Mouse (Mus musculus) testis, adult 2 months (tissue): Measurements from ENCODE around the gene Bmyc. TPM values are rescaled to one million over a fixed set of nuclear protein-coding genes. Genes with fewer than 3 reads are reported as not detected.
"Not testable (repeated sequence)": the region's sequence is repeated elsewhere in the genome, so short reads cannot be mapped to it uniquely, and the experiment has no call there.

ENCODE experiments used
- H3K27ac ChIP-seq: fragments of 200-500 bp; 2 replicates; pipeline ENCODE4 v1.5.1; 2012; ENCODE audit warnings: low read depth, low read length; ENCODE audit not compliant: control insufficient read depth, insufficient read depth
- H3K27me3 ChIP-seq: fragments of 200-500 bp; 2 replicates; pipeline ENCODE4 v1.6.1; 2012; ENCODE audit warnings: mild to moderate bottlenecking, low read length, moderate library complexity; ENCODE audit not compliant: control insufficient read depth, insufficient read depth
- H3K36me3 ChIP-seq: fragments of 200-500 bp; 2 replicates; pipeline ENCODE4 v1.6.1; 2012; ENCODE audit warnings: mild to moderate bottlenecking, low read length; ENCODE audit not compliant: control insufficient read depth, insufficient read depth
- H3K4me1 ChIP-seq: fragments of 200-500 bp; 2 replicates; pipeline ENCODE4 v1.6.1; 2012; ENCODE audit warnings: low read length; ENCODE audit not compliant: control insufficient read depth, insufficient read depth
- H3K4me3 ChIP-seq: fragments of 200-500 bp; 2 replicates; pipeline ENCODE4 v1.5.1; 2012; ENCODE audit warnings: low read depth, mild to moderate bottlenecking, low read length, moderate library complexity, mixed read lengths; ENCODE audit not compliant: control insufficient read depth
- CTCF ChIP-seq: fragments of 200-500 bp; IDR thresholded peaks from 2 replicates; pipeline ENCODE4 v1.5.1; 2012; ENCODE audit warnings: low read depth, mild to moderate bottlenecking, inconsistent platforms, low read length, moderate library complexity; ENCODE audit not compliant: control insufficient read depth, insufficient read depth, insufficient replicate concordance
- POLR2A ChIP-seq: fragments of 200-500 bp; IDR thresholded peaks from 2 replicates; pipeline ENCODE4 v1.6.1; 2012; ENCODE audit warnings: low read depth, mild to moderate bottlenecking, inconsistent platforms, low read length, moderate library complexity; ENCODE audit not compliant: control insufficient read depth
- polyA plus RNA-seq: library from polyadenylated mRNA; depleted of rRNA; stranded (reverse); fragments of >200 nt; gene quantifications from 2 replicates; pipeline ENCODE4 v1.2.3, GENCODE M21; 2012

Bmyc gene
- polyA plus RNA-seq, 1 experiment = 6.3 TPM

- Histone ChIP-seq H3K36me3 (no peaks in the 10 kb centered on the region), H3K27me3 (no peaks in the 10 kb centered on the region), H3K4me1 (no peaks in the 10 kb centered on the region), H3K4me3 (no peak overlapping the region), H3K27ac (no peak overlapping the region)
- no peak for TF ChIP-seq CTCF
- TF ChIP-seq POLR2A = no peak
Observed at GRCm38 (mm10) chr2:25666516-25666915, 40.0 kb upstream of the Bmyc start.

- Histone ChIP-seq H3K4me3 (no peak within 1 kb of the TSS), H3K27me3 (no peaks in the 10 kb centered on the region), H3K36me3 (no peaks in the 10 kb centered on the region), H3K4me1 (no peaks in the 10 kb centered on the region), H3K27ac (no peak within 1 kb of the TSS)
- TF ChIP-seq CTCF (no peak), POLR2A (no peak)
Observed at GRCm38 (mm10) chr2:25676486-25676885, 30.1 kb upstream of the Bmyc start, which contains the start of gene Lcn6. Gene Lcn6, plus strand, starts transcription at chr2:25676786.

GRCm38 (mm10) chr2:25679559-25679958, 27.0 kb upstream of the Bmyc start:
- no peaks in the 10 kb centered on the region for H3K4me1 ChIP-seq
- TF ChIP-seq POLR2A (no peak), CTCF (no peak)

GRCm38 (mm10) chr2:25682426-25682825, 24.1 kb upstream of the Bmyc start, which contains the start of gene Lcn10:
Gene Lcn10, plus strand, starts transcription at chr2:25682726.
- Histone ChIP-seq H3K4me3 (no peak within 1 kb of the TSS), H3K4me1 (no peaks in the 10 kb centered on the region), H3K36me3 (no peaks in the 10 kb centered on the region), H3K27ac (no peak within 1 kb of the TSS), H3K27me3 (no peaks in the 10 kb centered on the region)
- TF ChIP-seq POLR2A (no peak), CTCF (no peak)

More at GRCm38 (mm10) chr2:25679559-25679958, 27.0 kb upstream of the Bmyc start:
- Histone ChIP-seq H3K27ac (no peak overlapping the region), H3K27me3 (no peaks in the 10 kb centered on the region), H3K36me3 (no peaks in the 10 kb centered on the region), H3K4me3 (no peak overlapping the region)

- Histone ChIP-seq H3K27me3 (no peaks in the 10 kb centered on the region), H3K36me3 (no peaks in the 10 kb centered on the region), H3K4me1 (no peaks in the 10 kb centered on the region), H3K4me3 (no peak overlapping the region), H3K27ac (no peak overlapping the region)
- TF ChIP-seq POLR2A (no peak), CTCF (peak; percentile 37; the same call in 1 of the 2 replicates)
Observed at GRCm38 (mm10) chr2:25686941-25687340, 19.6 kb upstream of the Bmyc start.

- Histone ChIP-seq H3K27me3 (no peaks in the 10 kb centered on the region), H3K4me3 (no peak overlapping the region), H3K27ac (no peak overlapping the region), H3K4me1 (no peaks in the 10 kb centered on the region), H3K36me3 (no peaks in the 10 kb centered on the region)
- TF ChIP-seq CTCF = peak; percentile 56; the same call in 1 of the 2 replicates
- no peak for TF ChIP-seq POLR2A
Observed at GRCm38 (mm10) chr2:25694605-25695004, 11.9 kb upstream of the Bmyc start.

GRCm38 (mm10) chr2:25696951-25697350, 9.6 kb upstream of the Bmyc start:
- H3K27me3 ChIP-seq = no peaks in the 10 kb centered on the region
- no peaks in the 10 kb centered on the region for H3K36me3 ChIP-seq
- no peak for TF ChIP-seq POLR2A
- no peak for TF ChIP-seq CTCF
- no peak overlapping the region for H3K4me3 ChIP-seq
- no peaks in the 10 kb centered on the region for H3K4me1 ChIP-seq
- H3K27ac ChIP-seq = no peak overlapping the region

- H3K27me3 ChIP-seq = no peaks in the 10 kb centered on the region
- no peak overlapping the region for H3K4me3 ChIP-seq
- no peaks in the 10 kb centered on the region for H3K4me1 ChIP-seq
- TF ChIP-seq POLR2A (no peak), CTCF (no peak)
- H3K27ac ChIP-seq = no peak overlapping the region
- H3K36me3 ChIP-seq = no peaks in the 10 kb centered on the region
Observed at GRCm38 (mm10) chr2:25698696-25699095, 7.8 kb upstream of the Bmyc start.

GRCm38 (mm10) chr2:25699743-25700142, 6.8 kb upstream of the Bmyc start, which contains the start of gene Obp2a:
Gene Obp2a, plus strand, starts transcription at chr2:25700043.
- H3K27ac ChIP-seq, H3K27me3 ChIP-seq, H3K4me3 ChIP-seq, H3K36me3 ChIP-seq, H3K4me1 ChIP-seq: not testable (repeated sequence)
